Mouse (Mus musculus) Patski (cell line): ENCODE results near the gene Clstn1. TPM values are rescaled to one million over a fixed set of nuclear protein-coding genes. Genes with fewer than 3 reads are reported as not detected.

Experiments used
- ATAC-seq: fragments of 100-300 bp; one replicate; pipeline ENCODE4 v1.8.0; 2021
- CTCF ChIA-PET: fragments of 350-600 bp; sonication (Branson Sonifier 250); formaldehyde crosslinking; loops from one replicate; lab custom pipeline; 2022; ENCODE audit warnings: inconsistent platforms; lab: Charles Lee
- POLR2A ChIA-PET: fragments of 350-600 bp; sonication (Branson Sonifier 250); formaldehyde crosslinking; loops from one replicate; lab custom pipeline; 2022; ENCODE audit warnings: antibody characterized with exemption, inconsistent platforms; lab: Charles Lee
- DNase-seq: peaks from one replicate; pipeline ENCODE4 v3.0.0-alpha.2; 2011; ENCODE audit warnings: low read depth, low spot score
- H3K27me3 ChIP-seq: fragments of 371-371 bp; one replicate; pipeline ENCODE4 v1.5.1; 2021
- CTCF ChIP-seq: fragments of 100-300 bp; IDR thresholded peaks from one replicate; pipeline ENCODE4 v1.5.1; 2021
- in situ Hi-C: fragments of 300-500 bp; cut with MboI; formaldehyde crosslinking; loops from 3 replicates; pipeline ENCODE4 v1.11.1; 2018; ENCODE audit warnings: low pct_unique_long_range_greater_than_20kb, mixed read lengths
- polyA plus RNA-seq: library from polyadenylated mRNA; unstranded; gene quantifications from one replicate; pipeline ENCODE4 v1.2.3, GENCODE M21; 2021

Clstn1 gene
- polyA plus RNA-seq, 1 experiment from 2014 or later, result 195 TPM

- CTCF ChIA-PET, result interaction anchor here (0.6 to 2.1 kb wide), 2 partner anchors 18 to 44 kb away, joined by 3 to 5 read pairs; no protein-coding TSS in a partner anchor
- no peak for TF ChIP-seq CTCF
- ATAC-seq, result no peak
- no peaks in the 10 kb centered on the region for H3K27me3 ChIP-seq
- DNase-seq, result no peak
- in situ Hi-C loops, result no loop called here
- POLR2A ChIA-PET, result no interaction called here
Observed at GRCm38 (mm10) chr4:149645761-149646160, 59.5 kb downstream of the Clstn1 start.

GRCm38 (mm10) chr4:149648031-149648805 lies 62.0 kb downstream of the Clstn1 start:
- CTCF ChIA-PET, result no interaction called here
- no peak for ATAC-seq
- DNase-seq, result no peak

GRCm38 (mm10) chr4:149650493-149651193 lies 64.4 kb downstream of the Clstn1 start:
- no peaks in the 10 kb centered on the region for H3K27me3 ChIP-seq
- ATAC-seq, result peak; percentile 23
- in situ Hi-C loops, result loop anchor here (5.0 kb wide), 1 partner anchor 62 kb away; no protein-coding TSS in a partner anchor
- POLR2A ChIA-PET, result no interaction called here
- CTCF ChIA-PET, result interaction anchor here (1.2 to 1.9 kb wide), 2 partner anchors 22 to 60 kb away, joined by 3 to 5 read pairs; no protein-coding TSS in a partner anchor
- no peak for DNase-seq
- TF ChIP-seq CTCF, result no peak

More at GRCm38 (mm10) chr4:149648031-149648805, 62.0 kb downstream of the Clstn1 start:
- no peaks in the 10 kb centered on the region for H3K27me3 ChIP-seq
- POLR2A ChIA-PET, result no interaction called here
- in situ Hi-C loops, result no loop called here
- TF ChIP-seq CTCF, result no peak

GRCm38 (mm10) chr4:149654232-149654631 lies 68.0 kb downstream of the Clstn1 start:
- in situ Hi-C loops, result loop anchor here (5.0 kb wide), 1 partner anchor 58 kb away; no protein-coding TSS in a partner anchor

GRCm38 (mm10) chr4:149657858-149658416 lies 71.7 kb downstream of the Clstn1 start:
- no peak for TF ChIP-seq CTCF
- no peaks in the 10 kb centered on the region for H3K27me3 ChIP-seq
- DNase-seq, result no peak
- CTCF ChIA-PET, result no interaction called here
- POLR2A ChIA-PET, result no interaction called here
- ATAC-seq, result no peak
- in situ Hi-C loops, result no loop called here

More at GRCm38 (mm10) chr4:149654232-149654631, 68.0 kb downstream of the Clstn1 start:
- no peak for TF ChIP-seq CTCF
- ATAC-seq (no peak), DNase-seq (no peak)
- ChIA-PET CTCF (interaction anchor here (0.6 to 1.4 kb wide), 5 partner anchors 10 to 104 kb away, joined by 3 to 4 read pairs (median 4); no protein-coding TSS in a partner anchor), POLR2A (no interaction called here)
- no peaks in the 10 kb centered on the region for H3K27me3 ChIP-seq

GRCm38 (mm10) chr4:149659495-149660116 lies 73.3 kb downstream of the Clstn1 start:
- DNase-seq, result no peak
- H3K27me3 ChIP-seq, result no peaks in the 10 kb centered on the region
- CTCF ChIA-PET, result interaction anchor here (1.0 kb wide), 1 partner anchor 53 kb away, joined by 3 read pairs; no protein-coding TSS in a partner anchor
- TF ChIP-seq CTCF, result no peak
- no peak for ATAC-seq
- POLR2A ChIA-PET, result no interaction called here
- in situ Hi-C loops, result no loop called here

DNA sequence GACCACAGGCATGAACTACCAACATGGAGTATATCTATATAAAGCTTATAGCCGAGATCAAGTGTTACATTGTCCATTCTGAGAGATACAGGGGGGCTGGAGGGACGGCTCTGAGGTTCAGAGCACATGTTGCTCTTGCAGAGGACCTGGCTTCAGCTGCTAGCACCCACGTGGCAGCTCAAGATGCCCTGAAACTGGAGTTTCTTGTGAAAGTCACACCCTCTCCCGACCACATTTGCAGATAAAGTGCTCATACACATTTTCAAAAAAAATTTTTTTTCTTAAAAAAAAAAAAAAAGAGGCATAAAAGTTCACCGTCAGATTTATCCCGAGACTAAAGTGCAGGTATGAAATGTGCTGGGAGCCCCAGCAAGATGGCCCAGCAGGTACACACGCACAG lies 74.3 kb downstream of the Clstn1 start:
- no peaks in the 10 kb centered on the region for H3K27me3 ChIP-seq
- no peak for TF ChIP-seq CTCF
- no peak for ATAC-seq
- DNase-seq, result no peak
- in situ Hi-C loops, result no loop called here
- ChIA-PET CTCF (no interaction called here), POLR2A (no interaction called here)

- ATAC-seq (no peak), DNase-seq (no peak)
- no peak for TF ChIP-seq CTCF
- no peaks in the 10 kb centered on the region for H3K27me3 ChIP-seq
- ChIA-PET POLR2A (no interaction called here), CTCF (no interaction called here)
- in situ Hi-C loops, result no loop called here
Observed at GRCm38 (mm10) chr4:149661967-149662589, 75.8 kb downstream of the Clstn1 start.

DNA sequence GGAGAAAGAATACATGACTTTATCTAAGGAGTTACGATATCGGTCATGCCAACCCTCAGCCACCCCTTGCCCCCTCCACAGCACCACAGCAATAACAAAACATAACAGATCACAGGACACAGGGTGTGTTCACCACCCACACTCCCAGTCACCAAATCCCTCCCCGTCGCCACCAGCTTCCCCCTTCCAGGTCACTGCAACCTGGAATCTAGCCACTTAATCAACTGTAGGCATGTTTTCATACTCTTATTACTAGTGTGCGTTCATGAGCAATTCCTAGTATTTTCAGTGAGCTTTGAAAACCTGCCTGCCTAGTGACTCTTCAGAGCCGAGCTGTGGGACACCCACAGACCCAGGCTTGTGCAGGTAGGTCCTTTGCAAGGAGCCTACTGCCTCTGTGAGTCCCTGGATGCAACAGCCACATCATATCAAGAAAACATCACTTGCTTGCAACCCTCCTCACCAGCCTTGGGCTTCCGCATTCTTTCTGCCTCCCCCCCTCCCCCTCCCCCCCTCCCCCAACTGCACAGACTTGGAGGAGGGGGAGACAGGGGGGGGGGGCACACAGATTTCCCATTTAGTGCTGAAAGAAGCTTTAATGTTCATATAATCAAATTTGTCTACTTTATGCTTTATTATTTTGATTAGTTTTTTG lies 77.7 kb downstream of the Clstn1 start:
- no peak for ATAC-seq
- ChIA-PET POLR2A (no interaction called here), CTCF (interaction anchor here (1.5 kb wide), 1 partner anchor 115 kb away, joined by 3 read pairs; no protein-coding TSS in a partner anchor)
- H3K27me3 ChIP-seq, result no peaks in the 10 kb centered on the region
- in situ Hi-C loops, result no loop called here
- DNase-seq, result no peak
- no peak for TF ChIP-seq CTCF
